Mouse (Mus musculus) heart, embryonic 11.5 days (tissue): ENCODE measurements around the gene Slc25a33. TPM values are rescaled to one million over a fixed set of nuclear protein-coding genes. Genes with fewer than 3 reads are reported as not detected.

ENCODE experiments used
- ATAC-seq: fragments of 200-750 bp; cut with Nextera tagmentation; replicated peaks from 2 replicates; pipeline ENCODE4 v1.8.0; 2017; ENCODE audit warnings: moderate library complexity; ENCODE audit not compliant: insufficient number of reproducible peaks, low FRiP score, low TSS enrichment
- H3K27ac ChIP-seq: fragments of 300-500 bp; sonication (generic); 2 replicates; pipeline ENCODE4 v1.5.1; 2014; ENCODE audit warnings: mild to moderate bottlenecking, low read depth, low read length
- H3K27me3 ChIP-seq: fragments of 300-500 bp; sonication (generic); 2 replicates; pipeline ENCODE4 v1.6.1; 2014; ENCODE audit warnings: mild to moderate bottlenecking, low read length, mixed read lengths; ENCODE audit not compliant: control insufficient read depth, insufficient read depth
- H3K36me3 ChIP-seq: fragments of 300-500 bp; sonication (generic); 2 replicates; pipeline ENCODE4 v1.6.1; 2014; ENCODE audit warnings: mild to moderate bottlenecking, low read length, moderate library complexity, mixed read lengths; ENCODE audit not compliant: control insufficient read depth, insufficient read depth
- H3K4me1 ChIP-seq: fragments of 300-500 bp; sonication (generic); 2 replicates; pipeline ENCODE4 v1.6.1; 2014; ENCODE audit warnings: low read length; ENCODE audit not compliant: control insufficient read depth, insufficient read depth
- H3K4me2 ChIP-seq: fragments of 300-500 bp; sonication (generic); 2 replicates; pipeline ENCODE4 v1.6.1; 2014; ENCODE audit warnings: mild to moderate bottlenecking, moderate library complexity
- H3K4me3 ChIP-seq: fragments of 300-500 bp; sonication (generic); 2 replicates; pipeline ENCODE4 v1.5.1; 2014; ENCODE audit warnings: low read depth, low read length
- H3K9ac ChIP-seq: fragments of 300-500 bp; sonication (generic); 2 replicates; pipeline ENCODE4 v1.6.1; 2014; ENCODE audit warnings: mild to moderate bottlenecking, low read depth, low read length, moderate library complexity
- H3K9me3 ChIP-seq: fragments of 300-500 bp; sonication (generic); replicated peaks from 2 replicates; pipeline ENCODE4 v1.6.1; 2016; ENCODE audit warnings: low read length; ENCODE audit not compliant: control insufficient read depth
- WGBS: fragments of 180-500 bp; shearing (Covaris S2); extraction: QIAGEN DNeasy Blood & Tissue Kit; methylation state at CpG from one replicate; pipeline ENCODE4 v1.1.7; 2014; ENCODE audit not compliant: insufficient replicate concordance; 5-methylcytosine and 5-hydroxymethylcytosine counted together
- polyA plus RNA-seq: library from polyadenylated mRNA; unstranded; fragments of >200 nt; fragmentation: Nextera tagmentation; extraction: Ambion mirVana; gene quantifications from 2 replicates; pipeline ENCODE4 v1.2.1, GENCODE M21; 2014

The Slc25a33 gene
- polyA plus RNA-seq, 1 experiment from 2014 or later, result 9.4 TPM

DNA sequence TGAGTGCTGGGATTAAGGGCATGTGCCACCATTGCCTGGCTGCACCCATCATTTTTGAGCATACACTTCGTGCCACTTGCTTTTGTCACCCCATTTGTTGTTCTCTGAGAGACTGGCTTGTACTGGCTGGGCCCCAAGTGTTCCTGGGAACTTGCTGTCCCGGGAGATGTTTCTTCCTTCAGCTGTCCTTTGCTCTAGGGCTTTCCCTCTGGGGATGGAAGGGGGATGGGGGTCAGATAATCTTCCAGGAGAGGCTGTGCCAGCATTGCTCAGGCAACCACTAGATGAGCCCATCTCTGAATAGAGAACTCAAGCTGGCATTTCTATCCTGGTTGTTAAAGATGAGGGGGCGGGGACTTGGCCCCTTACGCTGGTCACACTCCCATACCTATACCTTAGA, 17.4 kb upstream of the Slc25a33 start:
- H3K4me3 ChIP-seq, result no peak overlapping the region
- no peaks in the 10 kb centered on the region for H3K9me3 ChIP-seq
- no peaks in the 10 kb centered on the region for H3K36me3 ChIP-seq
- whole genome bisulfite sequencing, result 71% methylated on average over 4 of the region's 4 CpGs
- H3K27ac ChIP-seq, result no peak overlapping the region
- H3K4me2 ChIP-seq, result no peak overlapping the region
- H3K27me3 ChIP-seq, result no peaks in the 10 kb centered on the region
- 0 out of 2 replicates have a peak, but pooled peaks cover 4% of the 10 kb centered on the region for H3K4me1 ChIP-seq
- H3K9ac ChIP-seq, result no peak overlapping the region
- ATAC-seq, result no peak

DNA sequence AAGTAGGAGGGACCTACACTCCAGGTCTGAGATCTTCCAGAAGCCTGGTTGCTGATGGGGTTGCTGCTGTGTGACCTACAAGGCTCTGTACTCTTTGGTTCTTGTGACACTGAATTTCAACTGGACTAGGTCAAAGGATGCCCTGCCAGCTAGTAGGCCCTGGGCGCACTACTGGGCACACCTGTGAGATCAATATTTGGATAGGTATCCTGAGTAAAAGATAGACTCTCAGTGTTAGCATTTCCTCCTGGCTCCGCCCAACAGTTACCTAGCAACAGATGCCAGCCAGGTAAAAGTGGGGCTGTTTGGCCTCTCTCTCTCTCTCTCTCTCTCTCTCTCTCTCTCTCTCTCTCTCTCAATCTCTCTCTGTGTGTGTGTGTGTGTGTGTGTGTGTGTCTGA, 16.9 kb upstream of the Slc25a33 start:
- Histone ChIP-seq H3K27me3 (no peaks in the 10 kb centered on the region), H3K9me3 (no peaks in the 10 kb centered on the region), H3K9ac (no peak overlapping the region), H3K4me3 (no peak overlapping the region), H3K4me2 (no peak overlapping the region), H3K36me3 (no peaks in the 10 kb centered on the region), H3K4me1 (0 out of 2 replicates have a peak, but pooled peaks cover 4% of the 10 kb centered on the region), H3K27ac (no peak overlapping the region)
- ATAC-seq, result no peak
- 71% methylated on average over 2 of the region's 2 CpGs for WGBS

DNA sequence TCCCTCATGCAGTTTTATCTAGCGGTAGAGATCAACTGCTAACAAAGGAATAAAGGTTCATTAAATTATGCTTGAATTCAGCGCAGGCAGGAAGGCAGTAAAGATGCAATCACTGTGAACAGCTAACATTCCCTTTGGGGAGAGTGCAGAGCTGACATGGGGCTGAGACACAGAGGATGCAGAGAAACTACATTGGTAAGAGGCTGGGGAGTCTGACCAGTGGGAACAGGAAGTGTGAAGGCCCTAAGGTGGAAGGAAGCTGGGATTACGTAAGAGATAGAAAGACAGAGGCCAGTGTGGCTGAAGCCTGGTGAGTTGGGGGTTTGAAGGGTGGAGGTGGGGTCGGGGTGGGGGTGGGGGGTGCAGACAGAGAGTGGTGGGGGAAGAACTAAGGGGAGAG, 16.5 kb upstream of the Slc25a33 start:
- no peak overlapping the region for H3K4me2 ChIP-seq
- 57% methylated on average over 4 of the region's 4 CpGs for WGBS
- no peaks in the 10 kb centered on the region for H3K36me3 ChIP-seq
- 0 out of 2 replicates have a peak, but pooled peaks cover 4% of the 10 kb centered on the region for H3K4me1 ChIP-seq
- no peak overlapping the region for H3K27ac ChIP-seq
- no peaks in the 10 kb centered on the region for H3K9me3 ChIP-seq
- H3K27me3 ChIP-seq, result no peaks in the 10 kb centered on the region
- ATAC-seq, result no peak
- no peak overlapping the region for H3K4me3 ChIP-seq
- no peak overlapping the region for H3K9ac ChIP-seq

DNA sequence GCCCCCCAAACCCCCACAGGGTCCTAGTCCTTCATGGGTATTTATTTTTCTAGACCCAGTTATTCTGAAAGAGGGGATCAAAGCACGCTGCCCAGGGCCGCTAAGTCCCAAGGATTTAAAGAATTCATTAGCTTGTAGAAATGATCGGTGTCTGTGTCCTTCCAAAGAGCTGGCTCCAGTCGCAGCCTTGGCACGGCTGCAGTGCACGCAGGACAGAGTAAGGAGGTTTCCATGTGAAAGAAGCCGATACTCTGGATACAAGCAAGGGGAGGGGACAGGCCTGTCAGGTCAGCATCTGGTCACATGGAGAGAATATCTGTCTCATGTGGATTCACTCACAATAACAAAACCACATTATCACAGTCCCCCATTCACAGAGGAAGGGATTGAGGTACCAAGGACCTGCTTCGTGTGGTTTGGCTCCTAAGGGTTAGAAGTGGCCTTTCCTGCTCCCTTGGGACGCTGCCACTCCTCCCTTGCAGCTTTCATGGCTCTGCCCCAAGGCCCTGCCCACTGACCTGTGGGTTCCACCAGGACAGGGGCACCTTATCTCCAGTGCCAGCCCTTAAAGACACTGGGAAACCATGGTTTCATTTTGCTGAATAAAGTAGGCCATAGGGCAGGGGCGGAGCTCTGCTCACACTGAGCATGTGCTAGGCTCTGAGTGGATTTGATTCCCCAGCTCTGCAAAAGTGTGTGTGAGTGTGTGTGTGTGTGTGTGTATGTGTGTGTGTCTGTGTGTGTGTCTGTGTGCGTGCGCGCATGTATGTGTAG, 15.5 kb upstream of the Slc25a33 start:
- H3K36me3 ChIP-seq, result no peaks in the 10 kb centered on the region
- no peaks in the 10 kb centered on the region for H3K9me3 ChIP-seq
- H3K4me1 ChIP-seq, result 0 out of 2 replicates have a peak, but pooled peaks cover 4% of the 10 kb centered on the region
- no peak overlapping the region for H3K4me3 ChIP-seq
- no peaks in the 10 kb centered on the region for H3K27me3 ChIP-seq
- ATAC-seq, result no peak
- no peak overlapping the region for H3K4me2 ChIP-seq
- H3K27ac ChIP-seq, result no peak overlapping the region
- 80% methylated on average over 13 of the region's 13 CpGs for whole genome bisulfite sequencing
- H3K9ac ChIP-seq, result no peak overlapping the region

DNA sequence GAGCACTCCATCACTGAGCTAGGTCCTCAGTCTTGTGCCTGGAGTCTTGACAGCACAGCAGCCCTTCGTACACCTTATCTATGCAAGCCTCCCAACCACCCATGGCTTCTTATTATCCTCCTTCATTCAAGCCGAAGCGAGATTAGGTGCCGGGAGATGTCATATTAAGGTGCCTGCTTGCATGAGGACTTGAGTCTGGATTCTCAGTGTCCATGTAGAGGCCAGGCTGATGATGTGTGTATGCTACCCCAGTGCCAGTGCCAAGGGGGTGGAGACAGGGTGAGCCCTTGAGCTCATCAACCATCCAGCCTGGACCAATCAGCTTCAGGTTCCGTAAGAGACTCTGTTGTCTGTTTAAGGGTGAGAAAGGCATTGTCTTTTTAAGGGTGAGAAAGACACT, 10.8 kb upstream of the Slc25a33 start:
- Histone ChIP-seq H3K4me1 (no peaks in the 10 kb centered on the region), H3K27me3 (no peaks in the 10 kb centered on the region), H3K9ac (no peak overlapping the region), H3K9me3 (no peaks in the 10 kb centered on the region), H3K4me3 (no peak overlapping the region), H3K36me3 (no peaks in the 10 kb centered on the region), H3K27ac (no peak overlapping the region), H3K4me2 (no peak overlapping the region)
- no peak for ATAC-seq
- 74% methylated on average over 5 of the region's 5 CpGs for WGBS

DNA sequence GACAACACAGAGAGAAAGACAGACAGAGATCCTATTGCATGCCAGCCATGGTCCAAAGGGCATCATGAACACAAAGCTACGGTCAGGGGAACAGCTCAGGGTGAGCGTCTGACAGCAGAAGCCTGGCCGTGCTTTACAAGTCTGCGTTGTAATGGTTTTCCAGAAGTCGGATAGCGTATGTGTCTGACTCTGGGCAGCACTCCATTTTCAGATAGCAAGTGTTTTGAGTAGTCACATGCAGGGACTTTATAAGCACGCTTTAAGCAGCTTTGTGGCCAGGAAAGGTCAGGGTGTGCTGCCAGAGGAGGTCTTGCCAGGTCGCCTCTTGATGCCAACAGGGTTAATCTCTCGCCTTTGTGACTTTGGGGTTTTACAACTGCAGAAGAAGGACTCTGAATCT, 10.3 kb upstream of the Slc25a33 start:
- Histone ChIP-seq H3K36me3 (no peaks in the 10 kb centered on the region), H3K9ac (no peak overlapping the region), H3K27me3 (no peaks in the 10 kb centered on the region), H3K4me2 (no peak overlapping the region), H3K27ac (no peak overlapping the region), H3K9me3 (no peaks in the 10 kb centered on the region), H3K4me3 (no peak overlapping the region), H3K4me1 (no peaks in the 10 kb centered on the region)
- no peak for ATAC-seq
- 80% methylated on average over 9 of the region's 9 CpGs for WGBS

DNA sequence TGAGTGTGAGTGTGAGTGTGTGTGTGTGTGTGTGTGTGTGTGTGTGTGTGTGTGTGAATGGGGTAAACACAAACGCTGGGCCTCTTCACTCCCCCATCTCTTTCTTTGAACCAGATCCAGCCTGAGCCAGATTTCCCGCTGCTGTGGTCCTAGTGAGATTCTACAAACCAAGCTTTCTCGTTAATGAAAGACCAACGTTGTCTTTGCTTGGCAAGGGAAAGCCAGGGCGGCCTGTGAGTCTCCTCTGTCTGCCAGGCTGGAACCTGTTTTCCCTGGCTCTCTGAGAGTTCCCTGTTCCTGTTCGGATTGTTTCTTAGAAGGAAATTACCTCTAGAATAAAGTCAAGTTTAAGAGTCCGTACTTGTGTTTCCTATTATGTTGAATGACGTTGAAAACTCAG, 8.9 kb upstream of the Slc25a33 start:
- no peak for ATAC-seq
- H3K4me1 ChIP-seq, result no peaks in the 10 kb centered on the region
- WGBS, result 66% methylated on average over 8 of the region's 8 CpGs
- H3K27ac ChIP-seq, result no peak overlapping the region
- no peak overlapping the region for H3K4me2 ChIP-seq
- H3K4me3 ChIP-seq, result no peak overlapping the region
- no peaks in the 10 kb centered on the region for H3K27me3 ChIP-seq
- no peaks in the 10 kb centered on the region for H3K9me3 ChIP-seq
- no peaks in the 10 kb centered on the region for H3K36me3 ChIP-seq
- no peak overlapping the region for H3K9ac ChIP-seq

DNA sequence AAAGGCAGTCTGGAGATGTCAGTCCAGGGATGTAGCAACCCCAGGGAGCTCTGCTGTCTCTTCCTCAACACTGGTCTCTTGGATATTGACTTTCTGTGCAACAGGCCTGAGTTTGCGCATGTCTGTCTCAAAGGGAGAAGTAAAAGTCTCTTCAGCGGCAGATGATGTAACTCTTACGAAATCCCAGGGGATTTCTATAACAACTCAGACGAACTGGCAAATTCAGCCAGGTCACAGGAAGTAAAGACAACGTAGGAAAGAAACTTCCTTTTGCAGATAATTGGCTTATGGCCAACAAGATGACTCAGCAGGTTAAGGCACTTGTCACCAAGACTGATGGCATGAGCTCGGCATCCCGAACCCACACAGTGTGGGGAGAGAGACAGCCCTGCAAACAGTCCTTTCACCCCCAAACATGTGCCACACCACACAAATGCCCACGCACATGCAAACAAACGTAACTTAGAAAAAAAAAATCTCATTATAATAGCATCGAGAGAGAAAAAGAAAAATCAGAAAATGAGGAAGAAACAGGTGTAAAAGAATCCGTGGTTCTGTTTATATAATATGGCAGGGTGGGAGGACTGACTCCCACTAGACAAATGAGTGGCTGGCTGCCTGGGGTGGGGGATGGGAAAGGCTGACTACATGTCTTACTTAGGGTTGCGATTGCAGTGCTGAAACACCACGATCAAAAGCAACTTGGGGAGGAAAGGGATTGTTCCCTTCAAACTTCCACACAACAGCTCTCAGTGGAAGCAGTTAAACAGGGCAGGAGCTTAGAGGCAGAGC, 6.7 kb upstream of the Slc25a33 start:
- Histone ChIP-seq H3K9ac (no peak overlapping the region), H3K4me2 (no peak overlapping the region), H3K9me3 (no peaks in the 10 kb centered on the region), H3K4me1 (no peaks in the 10 kb centered on the region), H3K27ac (no peak overlapping the region), H3K27me3 (no peaks in the 10 kb centered on the region), H3K4me3 (no peak overlapping the region), H3K36me3 (no peaks in the 10 kb centered on the region)
- 56% methylated on average over 13 of the region's 13 CpGs for WGBS
- ATAC-seq, result no peak
